ENCODE assay signal across 13 mouse cellular contexts in genomic region chr19:56030401-56030925, GRCm38 (mm10).
DNase-seq lines count a peak whose midpoint lies in the region; ATAC-seq and TF ChIP-seq lines count a peak whose summit lies in the region.
"Had no signal": no experiment of that assay in that cellular context is flagged by ENCODE, and none has a peak within 500 bp of the region (broad histone marks: within the 10 kb centered on the region; RNA-seq: fewer than 3 reads in every experiment).

No protein-coding gene starts in this region.

- H3K36me3 ChIP-seq in embryonic facial prominence, embryonic 11.5 days (replicated peaks; ENCODE audit: control insufficient read depth, insufficient read depth, low read depth, low read length): no peaks in the 10 kb centered on the region
- H3K36me3 ChIP-seq in hindbrain, embryonic 14.5 days (replicated peaks; ENCODE audit: control insufficient read depth, insufficient read depth): no peaks in the 10 kb centered on the region
- H3K36me3 ChIP-seq in midbrain, embryonic 15.5 days (replicated peaks): no peaks in the 10 kb centered on the region
- H3K36me3 ChIP-seq: heart, embryonic 12.5 days; hindbrain, embryonic 15.5 days had no signal

- H3K4me3 ChIP-seq in embryonic facial prominence, embryonic 11.5 days (ENCODE audit: low read depth, low read length): no peak overlapping the region
- H3K4me3 ChIP-seq in hindbrain, embryonic 14.5 days (replicated peaks; ENCODE audit: low read length): no peak overlapping the region
- no peak overlapping the region for H3K4me3 ChIP-seq in midbrain, embryonic 15.5 days
- H3K4me3 ChIP-seq: heart, embryonic 12.5 days; hindbrain, embryonic 15.5 days; megakaryocyte, embryonic 14.5 days had no signal

- no peak for TF ChIP-seq POLR2A in brain, embryonic 14.5 days (IDR thresholded peaks at IDR 0.05; ENCODE audit: borderline replicate concordance, extremely low read depth, insufficient read depth, insufficient read length, poor library complexity, severe bottlenecking)

- DNase-seq in brain, embryonic 14.5 days (ENCODE audit: low read depth): peak; percentile 54
- peak; percentile 55 for DNase-seq in embryonic facial prominence, embryonic 11.5 days (ENCODE audit: low spot score)
- DNase-seq in hindbrain, embryonic 14.5 days (ENCODE audit: low spot score): no peak
- no peak for DNase-seq in adrenal gland, adult 2 months
- DNase-seq in B cell, adult 2 months: no peak
- DNase-seq: cerebellum, adult 9-10 months; left cerebral cortex, postnatal 4 days; thymus, postnatal 36 days had no signal

- ATAC-seq in embryonic facial prominence, embryonic 11.5 days (replicated peaks; ENCODE audit: insufficient number of reproducible peaks, low FRiP score, low TSS enrichment, low read depth): peak; percentile 30; the same call in 1 of the 2 replicates
- no peak for ATAC-seq in hindbrain, embryonic 14.5 days (ENCODE audit: low FRiP score)
- no peak for ATAC-seq in midbrain, embryonic 15.5 days (replicated peaks)
- ATAC-seq in frontal cortex, adult (ENCODE audit: low TSS enrichment): no peak

- peaks cover 5% of the 10 kb centered on the region for H3K4me1 ChIP-seq in embryonic facial prominence, embryonic 11.5 days (ENCODE audit: control insufficient read depth, insufficient read depth, low read length)
- peaks cover 15% of the 10 kb centered on the region for H3K4me1 ChIP-seq in hindbrain, embryonic 14.5 days (replicated peaks; ENCODE audit: control insufficient read depth, insufficient read depth, low read length)
- H3K4me1 ChIP-seq in midbrain, embryonic 15.5 days: peaks cover 9% of the 10 kb centered on the region
- H3K4me1 ChIP-seq: megakaryocyte, embryonic 14.5 days had no signal

- no peaks in the 10 kb centered on the region for H3K9me3 ChIP-seq in embryonic facial prominence, embryonic 11.5 days (replicated peaks; ENCODE audit: control insufficient read depth, low read length)
- peaks cover 12% of the 10 kb centered on the region; the same call in 1 of the 2 replicates for H3K9me3 ChIP-seq in hindbrain, embryonic 14.5 days (ENCODE audit: control insufficient read depth, low read length)
- no peaks in the 10 kb centered on the region for H3K9me3 ChIP-seq in midbrain, embryonic 15.5 days
- H3K9me3 ChIP-seq: hindbrain, embryonic 15.5 days had no signal

- H3K27ac ChIP-seq in embryonic facial prominence, embryonic 11.5 days (replicated peaks; ENCODE audit: low read depth, low read length): peak overlapping the region; percentile 62; the same call in 1 of the 2 replicates
- 0 out of 2 replicates have a peak overlapping the region, but pooled peaks have one; percentile 20 for H3K27ac ChIP-seq in hindbrain, embryonic 14.5 days
- peak overlapping the region; percentile 64; the same call in 1 of the 2 replicates for H3K27ac ChIP-seq in midbrain, embryonic 15.5 days

- WGBS in embryonic facial prominence, embryonic 11.5 days: 55% methylated on average over 4 of the region's 4 CpGs
- 60% methylated on average over 4 of the region's 4 CpGs for WGBS in hindbrain, embryonic 14.5 days
- WGBS in midbrain, embryonic 15.5 days: 51% methylated on average over 4 of the region's 4 CpGs

- no peak overlapping the region for H3K9ac ChIP-seq in embryonic facial prominence, embryonic 11.5 days (replicated peaks; ENCODE audit: low read length)
- H3K9ac ChIP-seq in hindbrain, embryonic 14.5 days: no peak overlapping the region
- no peak overlapping the region for H3K9ac ChIP-seq in midbrain, embryonic 15.5 days
- H3K9ac ChIP-seq: heart, embryonic 12.5 days; hindbrain, embryonic 15.5 days had no signal

- H3K27me3 ChIP-seq in embryonic facial prominence, embryonic 11.5 days (ENCODE audit: control insufficient read depth, insufficient read depth, low read length): no peaks in the 10 kb centered on the region
- no peaks in the 10 kb centered on the region for H3K27me3 ChIP-seq in hindbrain, embryonic 14.5 days (ENCODE audit: control insufficient read depth, insufficient read depth, low read length)
- H3K27me3 ChIP-seq in midbrain, embryonic 15.5 days (replicated peaks): no peaks in the 10 kb centered on the region
- H3K27me3 ChIP-seq: hindbrain, embryonic 15.5 days had no signal

- no peak overlapping the region for H3K4me2 ChIP-seq in embryonic facial prominence, embryonic 11.5 days (ENCODE audit: low read depth, low read length)
- no peak overlapping the region for H3K4me2 ChIP-seq in hindbrain, embryonic 14.5 days (replicated peaks)
- H3K4me2 ChIP-seq in midbrain, embryonic 15.5 days: no peak overlapping the region

- no peak for TF ChIP-seq CTCF in brain, embryonic 14.5 days (IDR thresholded peaks at IDR 0.05; ENCODE audit: borderline replicate concordance, extremely low read depth, insufficient read depth, insufficient read length)

Comparison
In these comparisons a context has a peak if more than half of its experiments do, and no peak if none do; other contexts are left out.
1. DNase-seq: peak in brain, embryonic 14.5 days (single experiment) and embryonic facial prominence, embryonic 11.5 days (single experiment); none in hindbrain, embryonic 14.5 days (single experiment), adrenal gland, adult 2 months (single experiment) and B cell, adult 2 months (0 of 2).
2. Peak in every context shown above with its lines, with median percentiles within 50 percentile points of each other: H3K27ac ChIP-seq.